Mouse (Mus musculus) liver, adult 2 months (tissue): ENCODE results near the gene Cfap52.
A peak's percentile ranks its signal among the peaks of the same experiment; 100 is the strongest.

ENCODE experiments used
- CTCF ChIP-seq: fragments of 200-500 bp; IDR thresholded peaks from 2 replicates; pipeline ENCODE4 v1.5.1; 2011; ENCODE audit warnings: low read depth, low read length, control low read depth
- POLR2A ChIP-seq: fragments of 200-500 bp; IDR thresholded peaks from 2 replicates; pipeline ENCODE4 v1.6.1; 2011; ENCODE audit warnings: low read length, control low read depth; ENCODE audit not compliant: insufficient read depth; ENCODE audit errors: extremely low read depth

- TF ChIP-seq POLR2A (no peak), CTCF (peak; percentile 84)
Measured at GRCm38 (mm10) chr11:67897064-67897560, 68.3 kb downstream of the Cfap52 start.
